Comparison of ENCODE assay signal across 27 mouse cellular contexts in the genomic region with DNA sequence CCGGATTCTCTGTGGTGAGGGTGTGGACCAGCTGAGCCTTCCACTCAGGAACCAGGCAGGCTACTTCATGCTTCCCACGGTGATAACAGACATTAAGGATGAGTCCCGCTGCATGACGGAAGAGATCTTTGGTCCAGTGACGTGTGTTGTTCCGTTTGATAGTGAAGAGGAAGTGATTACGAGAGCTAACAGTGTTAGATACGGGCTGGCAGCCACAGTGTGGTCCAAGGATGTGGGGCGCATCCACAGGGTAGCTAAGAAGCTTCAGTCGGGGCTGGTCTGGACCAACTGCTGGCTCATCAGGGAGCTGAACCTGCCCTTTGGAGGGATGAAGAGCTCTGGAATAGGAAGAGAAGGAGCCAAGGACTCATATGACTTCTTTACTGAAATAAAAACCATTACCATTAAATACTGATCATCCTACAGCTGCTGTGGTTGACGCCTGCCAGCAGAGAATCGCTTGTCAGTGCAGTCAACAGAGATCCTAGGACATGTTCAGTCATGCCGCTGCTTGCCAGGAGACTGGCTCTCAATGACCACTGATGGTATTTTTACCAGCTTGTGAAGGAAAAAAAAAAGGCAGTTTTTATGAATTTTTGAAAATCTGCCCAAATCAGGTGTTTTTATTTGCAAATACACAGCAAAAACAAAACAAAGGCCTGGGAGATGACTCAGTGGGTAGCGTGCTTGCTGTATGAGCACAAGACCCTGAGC. TPM values are rescaled to one million over a fixed set of nuclear protein-coding genes. Genes with fewer than 3 reads are reported as not detected.
DNase-seq lines count a peak whose midpoint lies in the region; ATAC-seq and TF ChIP-seq lines count a peak whose summit lies in the region.
"Had no signal": no experiment of that assay in that cellular context is flagged by ENCODE, and none has a peak within 500 bp of the region (broad histone marks: within the 10 kb centered on the region; RNA-seq: fewer than 3 reads in every experiment).

No protein-coding gene starts in this region.

- H3K9ac ChIP-seq in heart, embryonic 14.5 days (ENCODE audit: low read length) = no peak overlapping the region
- H3K9ac ChIP-seq in MEL (ENCODE audit: control insufficient read depth, low read depth, low read length, poor library complexity, severe bottlenecking) = no peak overlapping the region
- H3K9ac ChIP-seq: embryonic facial prominence, embryonic 15.5 days; forebrain, embryonic 15.5 days; liver, embryonic 14.5 days; midbrain, embryonic 12.5 days; neural tube, embryonic 15.5 days had no signal

- H3K4me1 ChIP-seq in heart, embryonic 14.5 days (ENCODE audit: control insufficient read depth in 2 of 2, insufficient read depth in 2 of 2, low read length in 2 of 2) = peaks cover 16 to 19% of the 10 kb centered on the region in 2 experiments
- peaks cover 2 to 36% of the 10 kb centered on the region in 2 experiments for H3K4me1 ChIP-seq in MEL (ENCODE audit: control insufficient read depth in 1 of 2, insufficient read depth in 2 of 2, low read length in 2 of 2)
- H3K4me1 ChIP-seq in cerebellum, adult 2 months (ENCODE audit: control insufficient read depth, insufficient read depth, low read length) = no peaks in the 10 kb centered on the region
- H3K4me1 ChIP-seq in thymus, adult 2 months (replicated peaks; ENCODE audit: control insufficient read depth, insufficient read depth, low read length) = no peaks in the 10 kb centered on the region
- H3K4me1 ChIP-seq: embryonic facial prominence, embryonic 15.5 days; forebrain, embryonic 15.5 days; midbrain, embryonic 12.5 days; neural tube, embryonic 15.5 days had no signal

- peak; percentile 52 for ATAC-seq in heart, embryonic 14.5 days (ENCODE audit: insufficient number of reproducible peaks, insufficient read depth, low FRiP score, low read depth)
- peak; percentile 57 for ATAC-seq in megakaryocyte progenitor cell, adult 5-6 weeks (replicated peaks; ENCODE audit: poor library complexity)
- ATAC-seq: CD4-positive, CD25-positive, alpha-beta regulatory T cell, adult 4 months; forebrain, embryonic 15.5 days; hindbrain, postnatal 0 days; intestine, postnatal 0 days; lung, postnatal 0 days had no signal

- H3K79me2 ChIP-seq in MEL (ENCODE audit: control insufficient read depth, insufficient read depth, low read length, poor library complexity) = no peaks in the 10 kb centered on the region

- no peak overlapping the region for H3K27ac ChIP-seq in heart, embryonic 14.5 days (replicated peaks in 1 of 2; ENCODE audit: control insufficient read depth in 1 of 2, insufficient read depth in 1 of 2, low read depth in 2 of 2, low read length in 2 of 2)
- H3K27ac ChIP-seq in MEL (ENCODE audit: control insufficient read depth, low read depth, low read length) = no peak overlapping the region
- no peak overlapping the region for H3K27ac ChIP-seq in cerebellum, adult 2 months (ENCODE audit: insufficient read depth, low read length)
- H3K27ac ChIP-seq in thymus, adult 2 months (ENCODE audit: control insufficient read depth, insufficient read depth, low read length) = no peak overlapping the region
- H3K27ac ChIP-seq: embryonic facial prominence, embryonic 15.5 days; forebrain, embryonic 15.5 days; hindbrain, postnatal 0 days; liver, embryonic 14.5 days; macrophage; midbrain, embryonic 12.5 days; neural tube, embryonic 15.5 days had no signal

- no peak overlapping the region for H3K4me2 ChIP-seq in heart, embryonic 14.5 days (ENCODE audit: low read length)
- H3K4me2 ChIP-seq: embryonic facial prominence, embryonic 15.5 days; forebrain, embryonic 15.5 days; midbrain, embryonic 12.5 days; neural tube, embryonic 15.5 days had no signal

- H3K27me3 ChIP-seq in heart, embryonic 14.5 days (ENCODE audit: control insufficient read depth, insufficient read depth, low read length) = no peaks in the 10 kb centered on the region
- no peaks in the 10 kb centered on the region; a peak in 2 of 4 replicates for H3K27me3 ChIP-seq in MEL (ENCODE audit: control insufficient read depth in 1 of 2, insufficient read depth in 2 of 2, low read length in 2 of 2)
- no peaks in the 10 kb centered on the region for H3K27me3 ChIP-seq in cerebellum, adult 2 months (ENCODE audit: control insufficient read depth, insufficient read depth, low read length)
- no peaks in the 10 kb centered on the region for H3K27me3 ChIP-seq in thymus, adult 2 months (ENCODE audit: control insufficient read depth, insufficient read depth, low read length)
- H3K27me3 ChIP-seq: embryonic facial prominence, embryonic 15.5 days; forebrain, embryonic 15.5 days; midbrain, embryonic 12.5 days; neural tube, embryonic 15.5 days had no signal

- no peak for TF ChIP-seq RAD21 in MEL (IDR thresholded peaks at IDR 0.05; ENCODE audit: low read depth, low read length)

- H3K36me3 ChIP-seq in heart, embryonic 14.5 days (ENCODE audit: control insufficient read depth, insufficient read depth, low read length) = no peaks in the 10 kb centered on the region
- peaks cover 0 to 32% of the 10 kb centered on the region in 2 experiments; a peak in 2 of 4 replicates for H3K36me3 ChIP-seq in MEL (ENCODE audit: control insufficient read depth in 1 of 2, insufficient read depth in 2 of 2, low read length in 2 of 2)
- H3K36me3 ChIP-seq in thymus, adult 2 months (ENCODE audit: control insufficient read depth, insufficient read depth, low read length) = no peaks in the 10 kb centered on the region
- H3K36me3 ChIP-seq: embryonic facial prominence, embryonic 15.5 days; forebrain, embryonic 15.5 days; midbrain, embryonic 12.5 days; neural tube, embryonic 15.5 days had no signal

- no peak for TF ChIP-seq CTCF in MEL (IDR thresholded peaks at IDR 0.05 in 2 of 3, conservative IDR thresholded peaks at IDR 0.05 in 1 of 3; ENCODE audit: control insufficient read depth in 1 of 3, insufficient read depth in 1 of 3, low read depth in 2 of 3, low read length in 3 of 3, poor library complexity in 1 of 3, severe bottlenecking in 1 of 3)
- TF ChIP-seq CTCF in cerebellum, adult 2 months (IDR thresholded peaks at IDR 0.05; ENCODE audit: borderline replicate concordance, insufficient read depth, low read depth, low read length) = no peak
- no peak for TF ChIP-seq CTCF in thymus, adult 2 months (IDR thresholded peaks at IDR 0.05; ENCODE audit: borderline replicate concordance, control insufficient read depth, extremely low read depth, insufficient read depth, low read length, poor library complexity)

- intact Hi-C loops in heart, postnatal 14 days (cut with DNase I) = no loop called here

- peak; percentile 7 for DNase-seq in gastrocnemius, adult 18-20 months (ENCODE audit: low spot score)
- DNase-seq in gastrocnemius, postnatal 25 days = no peak
- DNase-seq in heart, postnatal 14 days = no peak
- peak; percentile 72 for DNase-seq in MEL (ENCODE audit: low read depth, low spot score)
- no peak for DNase-seq in cerebellum, adult 2 months
- no peak for DNase-seq in thymus, adult 2 months
- DNase-seq: adrenal gland, postnatal 10 days; cerebellum, adult 8-10 months; gastrocnemius, postnatal 36 days; kidney, postnatal 25 days; layer of hippocampus, postnatal 36 days; right cerebral cortex, adult 18-20 months; thymus, postnatal 14 days had no signal

- 60% methylated on average over 14 of the region's 14 CpGs for WGBS in heart, embryonic 14.5 days
- 51% methylated on average over 14 of the region's 14 CpGs for WGBS in cerebellum, adult 2 months
- WGBS in thymus, adult 2 months = 77% methylated on average over 14 of the region's 14 CpGs

- H3K4me3 ChIP-seq in heart, embryonic 14.5 days (ENCODE audit: control insufficient read depth in 1 of 2, insufficient read depth in 1 of 2, low read depth in 1 of 2, low read length in 2 of 2) = no peak overlapping the region
- no peak overlapping the region for H3K4me3 ChIP-seq in MEL (ENCODE audit: control insufficient read depth in 1 of 2, insufficient read depth in 1 of 2, low read depth in 2 of 2, low read length in 2 of 2)
- no peak overlapping the region for H3K4me3 ChIP-seq in cerebellum, adult 2 months (replicated peaks; ENCODE audit: insufficient read depth, low read depth, low read length)
- no peak overlapping the region for H3K4me3 ChIP-seq in thymus, adult 2 months (ENCODE audit: control insufficient read depth, insufficient read depth, low read length)
- H3K4me3 ChIP-seq: embryonic facial prominence, embryonic 15.5 days; forebrain, embryonic 15.5 days; midbrain, embryonic 12.5 days; neural tube, embryonic 15.5 days had no signal

- TF ChIP-seq EP300 in MEL (IDR thresholded peaks at IDR 0.05; ENCODE audit: low read depth in 1 of 2, low read length in 2 of 2) = peak; percentile 77 to 89

- TF ChIP-seq POLR2A in MEL (IDR thresholded peaks at IDR 0.05; ENCODE audit: control insufficient read depth in 1 of 2, insufficient read depth in 1 of 2, low read depth in 1 of 2, low read length in 2 of 2, poor library complexity in 1 of 2) = no peak
- TF ChIP-seq POLR2A in cerebellum, adult 2 months (IDR thresholded peaks at IDR 0.05; ENCODE audit: borderline replicate concordance, insufficient read depth, low read length) = no peak
- no peak for TF ChIP-seq POLR2A in thymus, adult 2 months (IDR thresholded peaks at IDR 0.05; ENCODE audit: control insufficient read depth, extremely low read depth, insufficient read depth, low read length, poor library complexity)

- H3K9me3 ChIP-seq in heart, embryonic 14.5 days (ENCODE audit: control insufficient read depth, low read length) = no peaks in the 10 kb centered on the region
- no peaks in the 10 kb centered on the region for H3K9me3 ChIP-seq in MEL (replicated peaks; ENCODE audit: insufficient read depth, low read length)
- H3K9me3 ChIP-seq: embryonic facial prominence, embryonic 15.5 days; forebrain, embryonic 15.5 days; midbrain, embryonic 12.5 days; neural tube, embryonic 15.5 days had no signal

TF ChIP-seq in MEL, 35 proteins besides CTCF, POLR2A, EP300 and RAD21 (continues in another document):
- TF ChIP-seq POLR2AphosphoS5 (IDR thresholded peaks at IDR 0.05; ENCODE audit: borderline replicate concordance, low read depth, low read length) (no peak), MYB (IDR thresholded peaks at IDR 0.05; ENCODE audit: low read depth, low read length) (peak; percentile 62), NRF1 (IDR thresholded peaks at IDR 0.05; ENCODE audit: insufficient read depth, low read depth, low read length, poor library complexity, severe bottlenecking) (no peak), BHLHE40 (IDR thresholded peaks at IDR 0.05; ENCODE audit: borderline replicate concordance, low read depth, low read length) (no peak)

RNA-seq across cellular contexts. Expression of a gene that starts 18.5 kb away (rescaled TPM):
- not detected for total RNA-seq in gastrocnemius, adult 18-20 months (2021)
- total RNA-seq in gastrocnemius, postnatal 25 days (2021) = not detected
- not detected in 2 replicates for polyA plus RNA-seq in heart, embryonic 14.5 days (2014; fragmentation: Nextera tagmentation; extraction: Ambion mirVana)
- total RNA-seq in heart, postnatal 14 days (2021) = not detected
- total RNA-seq in MEL (2012; rRNA removed) = 0.04 and 0.07 TPM in 2 replicates
- under 1 TPM in 1 of 2 experiments, not detected in 1; 0.07 TPM for polyA plus RNA-seq in MEL (2012; ENCODE audit: insufficient read depth in 1 of 2, insufficient read length in 2 of 2, low read depth in 1 of 2, low replicate concordance in 2 of 2, missing spikeins in 1 of 2)
- total RNA-seq in megakaryocyte progenitor cell, adult 5-6 weeks (2015) = not detected in 2 replicates
- total RNA-seq in megakaryocyte progenitor cell, adult 5-6 weeks (2017) = not detected in 2 replicates
- 0.11 and 0.24 TPM in 2 replicates for polyA plus RNA-seq in cerebellum, adult 2 months (2012; rRNA removed)
- polyA plus RNA-seq in thymus, adult 2 months (2012; rRNA removed) = 0.16 and 0.80 TPM in 2 replicates
- total RNA-seq: gastrocnemius, postnatal 36 days; hindbrain, postnatal 0 days; left cerebral cortex, postnatal 10 days had no signal
- polyA plus RNA-seq: CD4-positive, CD25-positive, alpha-beta regulatory T cell, adult 4 months; embryonic facial prominence, embryonic 15.5 days; forebrain, embryonic 15.5 days; hindbrain, postnatal 0 days; intestine, postnatal 0 days; limb, embryonic 11.5 days; macrophage had no signal

Comparison
In these comparisons a context has a peak if more than half of its experiments do, and no peak if none do; other contexts are left out.
1. DNase-seq: peak in gastrocnemius, adult 18-20 months (single experiment) and MEL (single experiment); none in gastrocnemius, postnatal 25 days (single experiment), heart, postnatal 14 days (0 of 2), cerebellum, adult 2 months (0 of 2) and thymus, adult 2 months (single experiment).